Mouse (Mus musculus) cortical plate, adult 2 months (tissue): ENCODE measurements around the gene Dhps. TPM values are rescaled to one million over a fixed set of nuclear protein-coding genes. Genes with fewer than 3 reads are reported as not detected.
"Not testable (repeated sequence)": the region's sequence is repeated elsewhere in the genome, so short reads cannot be mapped to it uniquely, and the experiment has no call there.

ENCODE experiments used
- H3K27ac ChIP-seq: fragments of 200-500 bp; 2 replicates; pipeline ENCODE4 v1.5.1; 2012; ENCODE audit warnings: low read length, control low read depth, inconsistent platforms; ENCODE audit not compliant: insufficient read depth
- H3K4me1 ChIP-seq: fragments of 200-500 bp; 2 replicates; pipeline ENCODE4 v1.6.1; 2011; ENCODE audit warnings: low read length; ENCODE audit not compliant: control insufficient read depth, insufficient read depth
- H3K4me3 ChIP-seq: fragments of 200-500 bp; 2 replicates; pipeline ENCODE4 v1.5.1; 2011; ENCODE audit warnings: mild to moderate bottlenecking, low read length, control low read depth; ENCODE audit not compliant: insufficient read depth
- CTCF ChIP-seq: fragments of 200-500 bp; IDR thresholded peaks from 2 replicates; pipeline ENCODE4 v1.5.1; 2011; ENCODE audit warnings: mild to moderate bottlenecking, control low read depth, low read length; ENCODE audit not compliant: insufficient read depth; ENCODE audit errors: extremely low read depth
- POLR2A ChIP-seq: fragments of 200-500 bp; IDR thresholded peaks from 2 replicates; pipeline ENCODE4 v1.6.1; 2011; ENCODE audit warnings: mild to moderate bottlenecking, low read length, control low read depth; ENCODE audit not compliant: insufficient read depth; ENCODE audit errors: extremely low read depth
- polyA plus RNA-seq: library from polyadenylated mRNA; depleted of rRNA; stranded (reverse); fragments of >200 nt; gene quantifications from 2 replicates; pipeline ENCODE4 v1.2.3, GENCODE M21; 2012; rRNA removed

Dhps gene
- polyA plus RNA-seq, 1 experiment = 70.6 TPM

- no peaks in the 10 kb centered on the region for H3K4me1 ChIP-seq
- H3K27ac ChIP-seq = no peak overlapping the region
- TF ChIP-seq POLR2A = no peak
- no peak for TF ChIP-seq CTCF
- no peak overlapping the region for H3K4me3 ChIP-seq
Observed at GRCm38 (mm10) chr8:85116984-85117383, 45.4 kb downstream of the Dhps start.

GRCm38 (mm10) chr8:85119052-85119981 is 47.8 kb downstream of the Dhps start:
- TF ChIP-seq CTCF = peak; percentile 19; the same call in 1 of the 2 replicates
- peak; percentile 68 for TF ChIP-seq POLR2A
- peak overlapping the region; percentile 59 for H3K4me3 ChIP-seq
- H3K4me1 ChIP-seq = no peaks in the 10 kb centered on the region
- no peak overlapping the region for H3K27ac ChIP-seq

- H3K4me3 ChIP-seq = peak overlapping the region; percentile 59; the same call in 1 of the 2 replicates
- not testable (repeated sequence) for H3K4me1 ChIP-seq, H3K27ac ChIP-seq
Observed at GRCm38 (mm10) chr8:85120251-85120650, 48.7 kb downstream of the Dhps start.

- Histone ChIP-seq H3K27ac (no peak within 1 kb of the TSS), H3K4me3 (no peak within 1 kb of the TSS), H3K4me1 (no peaks in the 10 kb centered on the region)
- TF ChIP-seq POLR2A (no peak), CTCF (no peak)
Observed at GRCm38 (mm10) chr8:85122995-85123394, 51.4 kb downstream of the Dhps start, which contains the start of gene Zfp791. TSS of gene Zfp791 (minus strand) at chr8:85123095.

- H3K27ac ChIP-seq = no peak overlapping the region
- no peaks in the 10 kb centered on the region for H3K4me1 ChIP-seq
- H3K4me3 ChIP-seq = no peak overlapping the region
- TF ChIP-seq CTCF (no peak), POLR2A (no peak)
Observed at GRCm38 (mm10) chr8:85123691-85124090, 52.1 kb downstream of the Dhps start.

Other genes with a start within 250 kb of the Dhps start
- gene Dand5, start 248.9 kb upstream of the Dhps start, polyA plus RNA-seq = 14.9 and 16.0 TPM in 2 replicates
- 26.0 and 31.2 TPM in 2 replicates for gene Gadd45gip1, start 240.2 kb upstream of the Dhps start, polyA plus RNA-seq
- gene Rad23a, start 231.1 kb upstream of the Dhps start, polyA plus RNA-seq = 84.7 and 85.9 TPM in 2 replicates
- 437 and 467 TPM in 2 replicates for gene Calr, start 224.8 kb upstream of the Dhps start, polyA plus RNA-seq
- 58.7 and 60.4 TPM in 2 replicates for gene Farsa, start 214.8 kb upstream of the Dhps start, polyA plus RNA-seq
- 3.7 and 4.2 TPM in 2 replicates for gene Syce2, start 199.6 kb upstream of the Dhps start, polyA plus RNA-seq
- 81.5 and 91.9 TPM in 2 replicates for gene Gcdh, start 177.8 kb upstream of the Dhps start, polyA plus RNA-seq
- gene Klf1, start 169.8 kb upstream of the Dhps start, polyA plus RNA-seq = 0.23 and 0.35 TPM in 2 replicates
- 6.1 and 6.7 TPM in 2 replicates for gene Dnase2a, start 163.2 kb upstream of the Dhps start, polyA plus RNA-seq
- 76.0 and 79.7 TPM in 2 replicates for gene Mast1, start 134.4 kb upstream of the Dhps start, polyA plus RNA-seq
- 6.0 and 6.1 TPM in 2 replicates for gene Rtbdn, start 124.8 kb upstream of the Dhps start, polyA plus RNA-seq
- gene Gm49661, start 102.3 kb upstream of the Dhps start, polyA plus RNA-seq = not detected in 2 replicates
- gene Prdx2, start 102.2 kb upstream of the Dhps start, polyA plus RNA-seq = 287 TPM in 2 replicates
- 37.3 and 37.7 TPM in 2 replicates for gene Rnaseh2a, start 102.0 kb upstream of the Dhps start, polyA plus RNA-seq
- gene Junb, start 93.0 kb upstream of the Dhps start, polyA plus RNA-seq = 57.5 and 81.7 TPM in 2 replicates
- gene Hook2, start 81.2 kb upstream of the Dhps start, polyA plus RNA-seq = 15.6 and 19.2 TPM in 2 replicates
- gene Best2, start 57.2 kb upstream of the Dhps start, polyA plus RNA-seq = not detected in 2 replicates
- gene Asna1, start 46.5 kb upstream of the Dhps start, polyA plus RNA-seq = 267 and 268 TPM in 2 replicates
- 118 and 119 TPM in 2 replicates for gene Trir, start 44.9 kb upstream of the Dhps start, polyA plus RNA-seq
- 110 and 112 TPM in 2 replicates for gene Tnpo2, start 34.8 kb upstream of the Dhps start, polyA plus RNA-seq
- 45.1 and 45.8 TPM in 2 replicates for gene Fbxw9, start 11.7 kb upstream of the Dhps start, polyA plus RNA-seq
- gene Gm5741, start 3.8 kb upstream of the Dhps start, polyA plus RNA-seq = not detected in 2 replicates
- 120 and 139 TPM in 2 replicates for gene Wdr83os, start 9.0 kb downstream of the Dhps start, polyA plus RNA-seq
- 54.7 and 56.4 TPM in 2 replicates for gene Wdr83, start 9.5 kb downstream of the Dhps start, polyA plus RNA-seq
- gene Man2b1, start 11.5 kb downstream of the Dhps start, polyA plus RNA-seq = 49.2 and 50.1 TPM in 2 replicates
- gene Zfp791, start 51.3 kb downstream of the Dhps start, polyA plus RNA-seq = 3.7 and 4.2 TPM in 2 replicates
- not detected in 2 replicates for gene Cks1brt, start 80.2 kb downstream of the Dhps start, polyA plus RNA-seq
- gene Olfr371, start 154.2 kb downstream of the Dhps start, polyA plus RNA-seq = not detected in 2 replicates
- 39.5 and 43.4 TPM in 2 replicates for gene Orc6, start 227.9 kb downstream of the Dhps start, polyA plus RNA-seq
- gene Vps35, start 228.0 kb downstream of the Dhps start, polyA plus RNA-seq = 81.2 and 84.2 TPM in 2 replicates